Mouse (Mus musculus): ENCODE data around the gene Vmn1r129. TPM values are rescaled to one million over a fixed set of nuclear protein-coding genes. Genes with fewer than 3 reads are reported as not detected.
"Not testable (repeated sequence)": the region's sequence is repeated elsewhere in the genome, so short reads cannot be mapped to it uniquely, and the experiment has no call there.

Vmn1r129 gene
- not detected in 2 replicates for polyA plus RNA-seq (2014; fragmentation: Nextera tagmentation; extraction: Ambion mirVana)

- DNase-seq (ENCODE audit: low spot score); H3K4me1 ChIP-seq (replicated peaks; ENCODE audit: control insufficient read depth, insufficient read depth, low read length): not testable (repeated sequence)
- WGBS = no CpG with 5 or more reads among the region's 1 CpGs
Observed at GRCm38 (mm10) chr7:21361191-21361590, at the start of gene Vmn1r129. Gene Vmn1r129 (minus strand): TSS chr7:21361291.

GRCm38 (mm10) chr7:21349073-21349472, 12.0 kb downstream of the Vmn1r129 start, which contains the start of gene Vmn1r128:
Gene Vmn1r128 (plus strand): TSS chr7:21349373.
- 58% methylated on average over 1 of the region's 1 CpGs for WGBS
- H3K36me3 ChIP-seq (ENCODE audit: control insufficient read depth, insufficient read depth, low read length); H3K27ac ChIP-seq (ENCODE audit: low read depth, low read length); H3K27me3 ChIP-seq (replicated peaks; ENCODE audit: control insufficient read depth, insufficient read depth, low read length); DNase-seq (ENCODE audit: low spot score); H3K9ac ChIP-seq (ENCODE audit: low read depth, low read length); H3K9me3 ChIP-seq (ENCODE audit: control insufficient read depth, low read length); H3K4me3 ChIP-seq (ENCODE audit: low read depth, low read length); H3K4me2 ChIP-seq; H3K4me1 ChIP-seq (replicated peaks; ENCODE audit: control insufficient read depth, insufficient read depth, low read length); ATAC-seq (replicated peaks; ENCODE audit: low FRiP score): not testable (repeated sequence)

More at GRCm38 (mm10) chr7:21361191-21361590, at the start of gene Vmn1r129:
- not testable (repeated sequence) for H3K36me3 ChIP-seq (ENCODE audit: control insufficient read depth, insufficient read depth, low read length); H3K4me2 ChIP-seq; H3K9ac ChIP-seq (ENCODE audit: low read depth, low read length); H3K4me3 ChIP-seq (ENCODE audit: low read depth, low read length); H3K27ac ChIP-seq (ENCODE audit: low read depth, low read length); H3K27me3 ChIP-seq (replicated peaks; ENCODE audit: control insufficient read depth, insufficient read depth, low read length); H3K9me3 ChIP-seq (ENCODE audit: control insufficient read depth, low read length); ATAC-seq (replicated peaks; ENCODE audit: low FRiP score)

GRCm38 (mm10) chr7:21319761-21320160, 41.3 kb downstream of the Vmn1r129 start, which contains the start of gene Vmn1r127:
Gene Vmn1r127 (minus strand): TSS chr7:21319861.
- H3K4me2 ChIP-seq; DNase-seq (ENCODE audit: low spot score); H3K9ac ChIP-seq (ENCODE audit: low read depth, low read length); H3K27ac ChIP-seq (ENCODE audit: low read depth, low read length); H3K9me3 ChIP-seq (ENCODE audit: control insufficient read depth, low read length); ATAC-seq (replicated peaks; ENCODE audit: low FRiP score); H3K27me3 ChIP-seq (replicated peaks; ENCODE audit: control insufficient read depth, insufficient read depth, low read length); H3K4me3 ChIP-seq (ENCODE audit: low read depth, low read length); H3K4me1 ChIP-seq (replicated peaks; ENCODE audit: control insufficient read depth, insufficient read depth, low read length); H3K36me3 ChIP-seq (ENCODE audit: control insufficient read depth, insufficient read depth, low read length): not testable (repeated sequence)
- WGBS = no CpG with 5 or more reads among the region's 3 CpGs

Other genes with a start within 250 kb of the Vmn1r129 start
- gene Vmn1r122, start 227.2 kb downstream of the Vmn1r129 start, polyA plus RNA-seq (2014; fragmentation: Nextera tagmentation; extraction: Ambion mirVana) = not detected in 2 replicates
- not detected in 2 replicates for gene Vmn1r123, start 199.1 kb downstream of the Vmn1r129 start, polyA plus RNA-seq (2014; fragmentation: Nextera tagmentation; extraction: Ambion mirVana)
- gene Gm5157, start 170.9 kb downstream of the Vmn1r129 start, polyA plus RNA-seq (2014; fragmentation: Nextera tagmentation; extraction: Ambion mirVana) = not detected in 2 replicates
- not detected in 2 replicates for gene Vmn1r124, start 100.7 kb downstream of the Vmn1r129 start, polyA plus RNA-seq (2014; fragmentation: Nextera tagmentation; extraction: Ambion mirVana)
- gene Vmn1r125, start 89.1 kb downstream of the Vmn1r129 start, polyA plus RNA-seq (2014; fragmentation: Nextera tagmentation; extraction: Ambion mirVana) = not detected in 2 replicates
- not detected in 2 replicates for gene Vmn1r126, start 59.8 kb downstream of the Vmn1r129 start, polyA plus RNA-seq (2014; fragmentation: Nextera tagmentation; extraction: Ambion mirVana)
- not detected in 2 replicates for gene Vmn1r127, start 41.4 kb downstream of the Vmn1r129 start, polyA plus RNA-seq (2014; fragmentation: Nextera tagmentation; extraction: Ambion mirVana)
- gene Vmn1r128, start 11.9 kb downstream of the Vmn1r129 start, polyA plus RNA-seq (2014; fragmentation: Nextera tagmentation; extraction: Ambion mirVana) = not detected in 2 replicates
- not detected in 2 replicates for gene Gm6882, start 71.5 kb upstream of the Vmn1r129 start, polyA plus RNA-seq (2014; fragmentation: Nextera tagmentation; extraction: Ambion mirVana)
- not detected in 2 replicates for gene Vmn1r130, start 150.5 kb upstream of the Vmn1r129 start, polyA plus RNA-seq (2014; fragmentation: Nextera tagmentation; extraction: Ambion mirVana)
- not detected in 2 replicates for gene Vmn1r131, start 184.8 kb upstream of the Vmn1r129 start, polyA plus RNA-seq (2014; fragmentation: Nextera tagmentation; extraction: Ambion mirVana)